Mouse (Mus musculus): ENCODE measurements around the gene Gper1.

DNA sequence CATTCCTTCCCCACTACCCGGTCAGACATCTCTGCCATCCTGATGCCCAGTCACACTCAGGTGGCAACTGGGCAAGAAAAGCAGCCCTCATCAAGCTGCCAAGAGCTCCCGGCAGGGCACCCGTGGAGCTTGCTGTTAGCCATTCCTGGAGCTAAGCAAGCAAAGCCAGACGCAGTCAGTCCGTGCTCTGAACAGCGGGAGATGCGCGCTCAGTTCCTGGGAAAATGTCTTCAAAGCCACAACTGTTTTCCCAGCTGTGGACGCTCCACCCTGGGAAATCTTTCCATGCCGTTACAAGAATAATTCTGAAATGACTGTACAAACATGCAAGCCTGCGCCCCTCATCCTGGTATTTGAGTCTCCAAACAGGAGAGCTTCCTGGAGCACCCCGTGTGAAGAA is 19.5 kb downstream of the Gper1 start:
- TF ChIP-seq CTCF (IDR thresholded peaks at IDR 0.05; ENCODE audit: borderline replicate concordance, control insufficient read depth, extremely low read depth, insufficient read depth, low read length, poor library complexity), result no peak
- TF ChIP-seq POLR2A (IDR thresholded peaks at IDR 0.05; ENCODE audit: control insufficient read depth, extremely low read depth, insufficient read depth, low read length, poor library complexity), result no peak
